Mouse (Mus musculus) midbrain, embryonic 11.5 days (tissue): ENCODE data around the gene Mrgprf. TPM values are rescaled to one million over a fixed set of nuclear protein-coding genes. Genes with fewer than 3 reads are reported as not detected.

Experiments
- ATAC-seq: fragments of 200-750 bp; cut with Nextera tagmentation; 2 replicates; pipeline ENCODE4 v1.8.0; 2017; ENCODE audit warnings: moderate TSS enrichment, moderate library complexity; ENCODE audit not compliant: low FRiP score
- DNase-seq: peaks from one replicate; pipeline ENCODE4 v3.0.0; 2015; ENCODE audit warnings: low spot score; ENCODE audit errors: missing footprints
- H3K27ac ChIP-seq: fragments of 300-500 bp; sonication (generic); 2 replicates; pipeline ENCODE4 v1.5.1; 2014; ENCODE audit warnings: low read depth, low read length
- H3K27me3 ChIP-seq: fragments of 300-500 bp; sonication (generic); 2 replicates; pipeline ENCODE4 v1.6.1; 2014; ENCODE audit warnings: mild to moderate bottlenecking, low read length, moderate library complexity, mixed read lengths; ENCODE audit not compliant: control insufficient read depth, insufficient read depth
- H3K36me3 ChIP-seq: fragments of 300-500 bp; sonication (generic); 2 replicates; pipeline ENCODE4 v1.6.1; 2014; ENCODE audit warnings: mild to moderate bottlenecking, low read length, moderate library complexity, mixed read lengths; ENCODE audit not compliant: control insufficient read depth, insufficient read depth
- H3K4me1 ChIP-seq: fragments of 300-500 bp; sonication (generic); 2 replicates; pipeline ENCODE4 v1.6.1; 2014; ENCODE audit warnings: low read length; ENCODE audit not compliant: control insufficient read depth, insufficient read depth
- H3K4me2 ChIP-seq: fragments of 300-500 bp; sonication (generic); 2 replicates; pipeline ENCODE4 v1.6.1; 2014; ENCODE audit warnings: mild to moderate bottlenecking, moderate library complexity
- H3K4me3 ChIP-seq: fragments of 300-500 bp; sonication (generic); 2 replicates; pipeline ENCODE4 v1.5.1; 2014; ENCODE audit warnings: low read depth, low read length
- H3K9ac ChIP-seq: fragments of 300-500 bp; sonication (generic); 2 replicates; pipeline ENCODE4 v1.6.1; 2014; ENCODE audit warnings: low read length
- H3K9me3 ChIP-seq: fragments of 300-500 bp; sonication (generic); 2 replicates; pipeline ENCODE4 v1.6.1; 2016; ENCODE audit warnings: low read length; ENCODE audit not compliant: control insufficient read depth
- WGBS: fragments of 180-500 bp; shearing (Covaris S2); extraction: QIAGEN DNeasy Blood & Tissue Kit; methylation state at CpG from one replicate; pipeline ENCODE4 v1.1.7; 2014; 5-methylcytosine and 5-hydroxymethylcytosine counted together
- polyA plus RNA-seq: library from polyadenylated mRNA; unstranded; fragments of >200 nt; fragmentation: Nextera tagmentation; extraction: Ambion mirVana; gene quantifications from 2 replicates; pipeline ENCODE4 v1.2.1, GENCODE M21; 2014

Gene Mrgprf
- polyA plus RNA-seq, 1 experiment from 2014 or later, result 0.51 TPM

- Histone ChIP-seq H3K27ac (no peak overlapping the region), H3K4me2 (no peak overlapping the region), H3K9me3 (no peaks in the 10 kb centered on the region), H3K27me3 (no peaks in the 10 kb centered on the region), H3K4me3 (no peak overlapping the region), H3K36me3 (no peaks in the 10 kb centered on the region), H3K9ac (no peak overlapping the region), H3K4me1 (peaks cover 2% of the 10 kb centered on the region; the same call in 1 of the 2 replicates)
- 69% methylated on average over 2 of the region's 2 CpGs for WGBS
- no peak for DNase-seq
- no peak for ATAC-seq
These were observed 25.1 kb downstream of the Mrgprf start for GRCm38 (mm10) chr7:145325697-145326096.

GRCm38 (mm10) chr7:145329982-145330381, 29.4 kb downstream of the Mrgprf start:
- no peak overlapping the region for H3K9ac ChIP-seq
- no peak for ATAC-seq
- 95% methylated on average over 2 of the region's 2 CpGs for WGBS
- no peaks in the 10 kb centered on the region for H3K9me3 ChIP-seq
- H3K27ac ChIP-seq, result no peak overlapping the region
- no peak overlapping the region for H3K4me3 ChIP-seq
- H3K4me2 ChIP-seq, result no peak overlapping the region
- no peak for DNase-seq
- peaks cover 2% of the 10 kb centered on the region; the same call in 1 of the 2 replicates for H3K4me1 ChIP-seq
- H3K27me3 ChIP-seq, result no peaks in the 10 kb centered on the region
- no peaks in the 10 kb centered on the region for H3K36me3 ChIP-seq

GRCm38 (mm10) chr7:145330641-145331040, 30.0 kb downstream of the Mrgprf start:
- Histone ChIP-seq H3K4me1 (peaks cover 2% of the 10 kb centered on the region; the same call in 1 of the 2 replicates), H3K9ac (no peak overlapping the region), H3K27ac (no peak overlapping the region), H3K9me3 (no peaks in the 10 kb centered on the region), H3K27me3 (no peaks in the 10 kb centered on the region), H3K36me3 (no peaks in the 10 kb centered on the region), H3K4me2 (no peak overlapping the region), H3K4me3 (no peak overlapping the region)
- DNase-seq (no peak), ATAC-seq (no peak)
- 78% methylated on average over 2 of the region's 2 CpGs for WGBS

GRCm38 (mm10) chr7:145332376-145333041, 31.9 kb downstream of the Mrgprf start:
- DNase-seq, result no peak
- H3K27me3 ChIP-seq, result no peaks in the 10 kb centered on the region

GRCm38 (mm10) chr7:145333936-145334335, 33.3 kb downstream of the Mrgprf start:
- 89% methylated on average over 6 of the region's 6 CpGs for WGBS
- ATAC-seq, result no peak
- Histone ChIP-seq H3K9ac (no peak overlapping the region), H3K4me3 (no peak overlapping the region), H3K9me3 (no peaks in the 10 kb centered on the region), H3K36me3 (no peaks in the 10 kb centered on the region), H3K4me2 (no peak overlapping the region), H3K4me1 (0 out of 2 replicates have a peak, but pooled peaks cover 2% of the 10 kb centered on the region), H3K27me3 (no peaks in the 10 kb centered on the region), H3K27ac (no peak overlapping the region)
- no peak for DNase-seq

More at GRCm38 (mm10) chr7:145332376-145333041, 31.9 kb downstream of the Mrgprf start:
- no peak overlapping the region for H3K9ac ChIP-seq
- ATAC-seq, result no peak
- no peak overlapping the region for H3K27ac ChIP-seq
- H3K4me1 ChIP-seq, result peaks cover 2% of the 10 kb centered on the region; the same call in 1 of the 2 replicates
- no peaks in the 10 kb centered on the region for H3K36me3 ChIP-seq
- no peaks in the 10 kb centered on the region for H3K9me3 ChIP-seq
- WGBS, result 55% methylated on average over 1 of the region's 1 CpGs
- no peak overlapping the region for H3K4me2 ChIP-seq
- no peak overlapping the region for H3K4me3 ChIP-seq

GRCm38 (mm10) chr7:145334428-145335027, 33.9 kb downstream of the Mrgprf start:
- Histone ChIP-seq H3K27ac (no peak overlapping the region), H3K27me3 (no peaks in the 10 kb centered on the region), H3K4me1 (no peaks in the 10 kb centered on the region), H3K36me3 (no peaks in the 10 kb centered on the region), H3K9me3 (no peaks in the 10 kb centered on the region), H3K9ac (no peak overlapping the region), H3K4me3 (no peak overlapping the region), H3K4me2 (no peak overlapping the region)
- no peak for ATAC-seq
- DNase-seq, result no peak
- WGBS, result 79% methylated on average over 4 of the region's 4 CpGs

- ATAC-seq, result no peak
- DNase-seq, result no peak
These were observed 34.6 kb downstream of the Mrgprf start for GRCm38 (mm10) chr7:145335199-145335598.

GRCm38 (mm10) chr7:145335616-145336332, 35.1 kb downstream of the Mrgprf start:
- no peak for DNase-seq
- Histone ChIP-seq H3K4me1 (no peaks in the 10 kb centered on the region), H3K27me3 (no peaks in the 10 kb centered on the region), H3K27ac (no peak overlapping the region), H3K9ac (no peak overlapping the region), H3K4me2 (no peak overlapping the region), H3K9me3 (no peaks in the 10 kb centered on the region), H3K4me3 (no peak overlapping the region), H3K36me3 (no peaks in the 10 kb centered on the region)
- 92% methylated on average over 3 of the region's 3 CpGs for WGBS
- no peak for ATAC-seq

More at GRCm38 (mm10) chr7:145335199-145335598, 34.6 kb downstream of the Mrgprf start:
- H3K4me1 ChIP-seq, result no peaks in the 10 kb centered on the region
- H3K9me3 ChIP-seq, result no peaks in the 10 kb centered on the region
- H3K9ac ChIP-seq, result no peak overlapping the region
- no peaks in the 10 kb centered on the region for H3K36me3 ChIP-seq
- H3K27ac ChIP-seq, result no peak overlapping the region
- no peak overlapping the region for H3K4me2 ChIP-seq
- H3K27me3 ChIP-seq, result no peaks in the 10 kb centered on the region
- H3K4me3 ChIP-seq, result no peak overlapping the region

- Histone ChIP-seq H3K4me1 (no peaks in the 10 kb centered on the region), H3K4me2 (no peak overlapping the region), H3K9ac (no peak overlapping the region), H3K27me3 (no peaks in the 10 kb centered on the region), H3K9me3 (no peaks in the 10 kb centered on the region), H3K36me3 (no peaks in the 10 kb centered on the region), H3K4me3 (no peak overlapping the region), H3K27ac (no peak overlapping the region)
- WGBS, result 80% methylated on average over 2 of the region's 2 CpGs
- no peak for DNase-seq
- no peak for ATAC-seq
These were observed 37.3 kb downstream of the Mrgprf start for GRCm38 (mm10) chr7:145337889-145338288.
